Mouse (Mus musculus) CD4-positive helper T cell, adult 2 months (primary cell): ENCODE data around the gene Sdhc.
A peak's percentile ranks its signal among the peaks of the same experiment; 100 is the strongest.

Experiments
- DNase-seq: peaks from one replicate; pipeline ENCODE4 v3.0.0-alpha.2; 2012; ENCODE audit warnings: low read depth, missing footprints, low spot score

The Sdhc gene

DNA sequence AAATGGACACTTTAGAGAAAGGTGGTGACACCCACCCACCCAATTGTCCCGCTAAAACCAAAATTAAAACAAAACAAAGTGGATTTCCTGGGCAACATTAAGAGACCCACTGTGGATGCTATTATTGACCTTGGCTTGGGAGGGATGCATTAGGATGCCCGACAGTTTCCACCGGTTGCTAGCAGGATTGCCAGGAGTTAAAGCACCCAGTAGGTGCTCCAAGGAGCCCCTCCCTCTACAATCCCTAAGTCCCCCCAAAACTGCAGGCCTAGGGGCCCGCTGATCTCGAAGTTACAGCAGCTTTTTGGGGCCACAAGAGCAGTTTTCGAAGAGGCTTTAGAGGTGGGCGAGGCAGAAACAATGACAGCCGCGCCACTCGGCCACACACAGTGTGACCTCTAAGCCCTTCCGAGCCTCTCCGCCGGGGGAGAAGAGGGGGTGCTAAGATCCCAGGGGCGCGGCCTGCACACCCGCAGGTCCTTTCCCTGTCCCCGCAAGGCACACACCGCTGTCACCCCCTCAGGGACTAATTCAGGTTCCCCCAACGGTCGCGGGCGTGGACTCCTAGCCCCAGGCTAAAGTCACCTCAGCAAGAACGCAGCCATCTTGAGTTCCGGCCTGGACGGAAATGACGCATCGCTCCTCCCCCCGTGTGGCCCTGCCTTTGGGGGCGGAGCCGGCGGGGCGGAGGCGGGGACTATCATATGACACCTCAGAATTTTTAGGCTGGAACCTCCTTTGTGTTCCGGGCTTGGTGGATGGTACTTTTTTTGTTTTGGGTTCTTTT is at the start of gene Sdhc, which contains the start of gene Mpz:
Sdhc (minus strand) TSS at position 630 of the 787 bp plus-strand sequence.
Mpz (plus strand) TSS at position 738 of the 787 bp plus-strand sequence.
- peak; percentile 96 for DNase-seq

DNA sequence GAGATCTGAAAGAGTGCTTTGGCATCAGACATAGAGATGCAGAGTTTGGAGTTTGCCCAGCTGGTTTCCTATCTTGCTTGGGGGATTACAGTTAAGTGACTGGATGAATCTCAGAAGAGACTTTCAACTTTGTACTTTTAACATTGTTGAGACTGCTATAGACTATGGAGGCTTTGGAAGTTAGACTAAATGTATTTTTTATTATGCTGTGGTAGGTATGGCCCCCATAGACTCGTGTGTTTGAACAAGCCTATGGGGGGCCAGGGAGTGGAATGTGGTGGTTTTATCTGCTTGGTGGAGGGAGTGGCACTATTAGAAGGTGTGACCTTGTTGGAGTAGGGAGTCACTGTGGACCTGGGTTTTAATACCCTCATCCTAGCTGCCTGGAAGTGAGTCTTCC is 49.1 kb upstream of the Sdhc start:
- no peak for DNase-seq

- no peak for DNase-seq
Observed at GRCm38 (mm10) chr1:171195887-171196397, 45.5 kb upstream of the Sdhc start, which contains the start of gene Pcp4l1. Pcp4l1 (minus strand) TSS chr1:171196268.

GRCm38 (mm10) chr1:171195046-171195822 is 44.8 kb upstream of the Sdhc start:
- no peak for DNase-seq

GRCm38 (mm10) chr1:171193911-171194830 is 43.8 kb upstream of the Sdhc start:
- no peak for DNase-seq

- no peak for DNase-seq
Observed at GRCm38 (mm10) chr1:171193093-171193840, 42.9 kb upstream of the Sdhc start.

- no peak for DNase-seq
Observed at GRCm38 (mm10) chr1:171192283-171192682, 41.9 kb upstream of the Sdhc start.

DNA sequence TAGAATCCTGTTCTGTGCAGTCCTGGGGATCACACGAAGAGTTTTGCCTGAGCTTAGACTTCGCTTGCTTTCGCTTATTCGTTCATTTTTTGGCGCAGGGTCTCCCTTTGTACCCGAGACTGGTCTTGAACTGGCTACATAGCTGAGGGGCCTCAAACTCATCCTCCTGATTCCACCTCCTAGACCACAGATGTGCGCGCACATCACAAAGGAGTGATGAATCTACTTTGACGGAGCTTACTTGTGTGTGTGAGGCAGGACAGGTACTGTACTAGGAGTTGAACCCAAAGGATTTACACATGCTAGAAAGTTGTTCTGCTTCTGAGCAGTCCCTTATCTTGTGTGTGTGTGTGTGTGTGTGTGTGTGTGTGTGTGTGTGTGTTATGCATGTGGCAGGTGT is 40.4 kb upstream of the Sdhc start:
- no peak for DNase-seq

GRCm38 (mm10) chr1:171189476-171190114 is 39.2 kb upstream of the Sdhc start:
- no peak for DNase-seq

GRCm38 (mm10) chr1:171189046-171189445 is 38.6 kb upstream of the Sdhc start:
- no peak for DNase-seq

DNA sequence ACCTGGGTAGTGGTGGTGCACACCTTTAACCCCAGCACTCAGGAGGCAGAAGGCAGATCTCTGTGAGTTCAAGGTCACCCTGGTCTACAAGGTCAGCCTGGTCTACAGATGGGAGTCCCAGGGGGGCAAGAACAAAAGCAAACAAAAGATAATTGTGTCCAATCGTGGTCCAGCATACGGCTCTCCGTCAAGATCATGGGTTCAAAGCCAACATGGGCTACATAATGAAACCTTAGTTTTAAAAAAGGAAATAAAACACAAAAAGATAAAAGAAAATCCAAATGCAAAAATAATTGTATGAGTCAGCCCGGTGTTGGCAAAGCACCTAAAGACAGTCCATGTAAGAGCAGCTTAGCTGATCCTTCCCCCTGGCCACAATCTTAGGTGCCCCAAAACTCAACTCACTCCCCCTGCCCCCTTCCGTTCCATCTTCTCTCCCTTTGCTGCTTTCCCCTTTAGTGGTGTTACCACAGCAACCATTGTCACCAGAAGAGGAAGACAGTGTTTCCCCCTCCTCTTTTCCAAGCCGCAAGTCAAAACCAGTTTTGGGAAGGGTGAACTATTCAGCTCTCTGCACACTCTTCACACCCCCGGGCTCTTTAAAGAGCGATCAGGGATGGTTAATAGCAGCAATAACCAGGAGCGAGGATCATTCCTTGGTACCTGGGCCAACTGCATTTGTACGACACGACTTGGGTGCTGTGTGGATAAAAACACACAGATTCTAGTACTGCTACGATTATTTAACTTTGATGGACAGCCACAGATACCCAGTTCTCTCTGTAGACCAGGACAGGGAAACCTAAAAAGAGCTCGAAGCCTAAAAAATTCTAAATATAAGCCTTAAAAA is 37.7 kb upstream of the Sdhc start:
- no peak for DNase-seq

- no peak for DNase-seq
Observed at GRCm38 (mm10) chr1:171185655-171186054, 35.3 kb upstream of the Sdhc start.

DNA sequence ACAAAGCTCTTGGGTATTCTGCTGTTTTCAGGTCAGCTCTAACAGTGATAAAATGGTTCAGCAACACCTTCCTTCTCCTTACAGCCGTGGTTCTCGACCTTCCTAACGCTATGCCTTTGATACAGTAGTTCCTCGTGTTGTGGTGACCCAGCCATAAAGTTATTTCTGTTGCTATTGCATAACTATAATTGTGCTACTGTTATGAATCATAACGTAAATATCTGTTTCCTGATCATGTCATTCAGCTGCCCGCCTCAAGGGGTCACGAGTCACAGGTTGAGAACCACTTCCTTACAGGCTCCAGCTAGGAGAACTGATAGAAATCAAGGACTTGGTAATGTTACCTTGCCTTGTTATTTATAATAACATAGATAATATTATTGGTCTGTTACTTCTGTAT is 33.9 kb upstream of the Sdhc start:
- DNase-seq: peak; percentile 57

DNA sequence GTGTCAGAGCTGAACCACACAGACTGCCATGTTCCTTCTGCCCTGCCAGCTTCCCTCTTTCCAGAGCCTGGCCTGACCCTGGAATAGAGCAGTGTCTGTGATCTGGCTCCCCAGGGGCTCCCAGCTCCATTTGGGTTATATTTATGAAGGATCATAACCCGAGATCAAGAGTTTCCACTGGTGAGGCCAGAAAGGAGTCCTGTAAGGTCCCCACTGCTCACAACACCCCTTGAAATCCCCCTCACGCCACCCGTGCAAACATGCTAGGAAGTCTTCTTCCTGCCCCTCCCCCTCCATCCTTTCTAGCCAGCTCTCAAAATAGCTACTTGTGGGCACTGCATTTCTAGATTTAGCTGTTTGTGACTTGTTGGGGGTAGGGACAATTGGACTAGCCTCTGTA is 33.2 kb upstream of the Sdhc start:
- DNase-seq: no peak

GRCm38 (mm10) chr1:171183025-171183424 is 32.6 kb upstream of the Sdhc start:
- no peak for DNase-seq

DNA sequence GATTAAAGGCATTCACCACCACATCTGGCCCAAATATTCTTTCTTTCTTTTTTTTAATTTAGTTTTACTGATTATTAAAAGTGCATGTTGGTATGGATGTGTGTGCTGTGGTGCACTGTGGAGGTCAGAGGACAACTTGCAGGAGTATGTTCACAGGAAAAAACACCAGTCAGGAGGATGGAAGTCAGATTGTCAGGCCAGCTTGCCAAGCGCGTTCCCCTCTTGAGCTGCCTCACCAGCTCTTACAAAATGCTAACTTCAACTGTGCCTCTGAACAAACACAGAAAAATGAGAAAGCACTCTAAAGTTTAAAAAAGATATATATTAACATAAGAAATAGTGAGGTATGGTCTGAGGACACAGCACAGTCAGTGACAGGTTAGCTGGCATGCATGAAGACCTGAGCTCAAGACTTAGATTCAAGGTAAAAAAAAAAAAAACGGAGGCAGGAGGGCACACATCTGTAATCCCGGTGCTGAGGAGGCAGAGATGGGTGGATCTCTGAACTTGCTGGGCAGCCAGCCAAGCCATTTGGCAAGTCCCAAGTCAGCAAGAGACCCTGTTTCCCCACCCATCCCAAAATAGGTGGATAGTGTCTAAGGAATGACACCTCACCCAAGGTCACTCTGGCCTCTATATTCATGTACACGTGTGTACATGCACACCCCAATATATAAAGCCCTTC is 29.2 kb upstream of the Sdhc start:
- DNase-seq: no peak

GRCm38 (mm10) chr1:171172779-171173178 is 22.4 kb upstream of the Sdhc start:
- no peak for DNase-seq

DNA sequence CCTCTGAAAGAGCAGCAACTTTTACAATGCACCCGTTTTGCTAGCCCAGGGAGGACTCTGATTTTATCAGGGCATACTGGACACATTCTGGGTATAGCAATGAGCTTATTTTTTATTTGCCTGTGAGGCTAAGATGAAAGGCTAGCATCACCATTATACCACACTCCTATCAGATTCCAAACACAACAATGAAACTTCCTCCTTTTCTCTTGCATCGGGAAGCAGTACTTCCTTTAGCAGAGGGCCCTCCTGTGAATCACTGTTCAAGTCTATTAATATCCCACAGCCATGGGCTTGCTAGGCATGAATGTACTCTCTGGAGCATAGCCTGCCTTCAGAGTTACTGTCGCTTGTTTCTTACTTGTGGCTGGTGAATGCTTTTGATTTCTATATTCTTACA is 20.7 kb upstream of the Sdhc start:
- DNase-seq: no peak

DNA sequence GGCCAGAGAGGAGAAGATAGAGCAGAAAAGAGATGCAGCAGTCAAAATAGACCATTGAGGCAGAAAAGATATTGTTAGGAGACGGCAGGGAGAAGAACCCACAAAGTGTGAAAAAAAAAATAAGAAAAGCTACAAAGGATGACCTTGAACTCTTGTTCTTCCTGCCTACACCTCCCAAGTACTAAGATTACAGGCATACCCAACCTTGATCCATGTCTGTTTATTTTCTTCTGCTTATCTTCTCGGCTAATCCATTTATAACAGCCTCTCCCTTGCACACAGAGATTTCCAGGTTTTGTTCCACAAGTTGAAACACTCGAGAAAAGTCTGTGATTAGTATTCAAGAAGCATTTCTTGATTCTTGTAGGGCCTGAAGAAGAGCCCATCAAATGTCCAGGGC is 19.5 kb upstream of the Sdhc start:
- DNase-seq: no peak
